Mouse (Mus musculus): ENCODE data around the gene Tmc3.

GRCm38 (mm10) chr7:83541536-83542169, 43.1 kb upstream of the Tmc3 start:
- TF ChIP-seq CTCF (IDR thresholded peaks at IDR 0.05; ENCODE audit: low read depth) (no peak), EP300 (IDR thresholded peaks at IDR 0.05; ENCODE audit: low read depth) (no peak)

Measured in liver, embryonic 14.5 days (tissue).